Mouse (Mus musculus): Measurements from ENCODE around the gene Tmem221. TPM values are rescaled to one million over a fixed set of nuclear protein-coding genes. Genes with fewer than 3 reads are reported as not detected.

Gene Tmem221
- polyA plus RNA-seq (2015; fragmentation: Nextera tagmentation; extraction: Ambion mirVana): 10.6 and 12.8 TPM in 2 replicates

- Histone ChIP-seq H3K4me1 (peaks cover 37% of the 10 kb centered on the region), H3K36me3 (no peaks in the 10 kb centered on the region), H3K4me3 (replicated peaks) (peak within 1 kb of the TSS; percentile 54), H3K9ac (peak within 1 kb of the TSS; percentile 50), H3K9me3 (replicated peaks) (no peaks in the 10 kb centered on the region), H3K27me3 (peaks cover 70% of the 10 kb centered on the region), H3K4me2 (peak within 1 kb of the TSS; percentile 88), H3K27ac (no peak within 1 kb of the TSS)
- peak; percentile 27 for ATAC-seq (replicated peaks; ENCODE audit: low FRiP score)
- WGBS: 3% methylated on average over 70 of the region's 70 CpGs
Observed at GRCm38 (mm10) chr8:71558071-71558957, at the start of gene Tmem221. Gene Tmem221 (minus strand): TSS chr8:71558871.

- no peak overlapping the region for H3K4me3 ChIP-seq (replicated peaks)
- 0 out of 2 replicates have a peak, but pooled peaks cover 3% of the 10 kb centered on the region for H3K36me3 ChIP-seq
- peaks cover 19% of the 10 kb centered on the region for H3K4me1 ChIP-seq
- H3K27ac ChIP-seq: no peak overlapping the region
- H3K9ac ChIP-seq: no peak overlapping the region
- no peak for ATAC-seq (replicated peaks; ENCODE audit: low FRiP score)
- H3K27me3 ChIP-seq: peaks cover 34% of the 10 kb centered on the region
- no peaks in the 10 kb centered on the region for H3K9me3 ChIP-seq (replicated peaks)
- H3K4me2 ChIP-seq: no peak overlapping the region
- 59% methylated on average over 7 of the region's 7 CpGs for WGBS
Observed at GRCm38 (mm10) chr8:71604021-71604420, 45.4 kb upstream of the Tmem221 start.

GRCm38 (mm10) chr8:71602666-71603334 is 44.1 kb upstream of the Tmem221 start:
- 0 out of 2 replicates have a peak, but pooled peaks cover 3% of the 10 kb centered on the region for H3K36me3 ChIP-seq
- H3K9me3 ChIP-seq (replicated peaks): no peaks in the 10 kb centered on the region
- no peak overlapping the region for H3K27ac ChIP-seq
- WGBS: 1% methylated on average over 32 of the region's 32 CpGs
- peaks cover 19% of the 10 kb centered on the region for H3K4me1 ChIP-seq
- H3K4me3 ChIP-seq (replicated peaks): peak overlapping the region; percentile 37
- ATAC-seq (replicated peaks; ENCODE audit: low FRiP score): peak; percentile 86
- H3K27me3 ChIP-seq: peaks cover 34% of the 10 kb centered on the region
- H3K4me2 ChIP-seq: peak overlapping the region; percentile 66
- H3K9ac ChIP-seq: peak overlapping the region; percentile 41; the same call in 1 of the 2 replicates

GRCm38 (mm10) chr8:71601939-71602665 is 43.4 kb upstream of the Tmem221 start:
- H3K9me3 ChIP-seq (replicated peaks): no peaks in the 10 kb centered on the region
- no peak overlapping the region for H3K27ac ChIP-seq
- H3K4me2 ChIP-seq: peak overlapping the region; percentile 66
- ATAC-seq (replicated peaks; ENCODE audit: low FRiP score): peak; percentile 3
- H3K27me3 ChIP-seq: peaks cover 34% of the 10 kb centered on the region
- peaks cover 19% of the 10 kb centered on the region for H3K4me1 ChIP-seq
- 0 out of 2 replicates have a peak, but pooled peaks cover 3% of the 10 kb centered on the region for H3K36me3 ChIP-seq
- WGBS: 4% methylated on average over 65 of the region's 65 CpGs
- H3K9ac ChIP-seq: peak overlapping the region; percentile 41; the same call in 1 of the 2 replicates
- H3K4me3 ChIP-seq (replicated peaks): peak overlapping the region; percentile 37

- H3K27ac ChIP-seq: no peak overlapping the region
- H3K9me3 ChIP-seq (replicated peaks): no peaks in the 10 kb centered on the region
- no peak overlapping the region for H3K4me2 ChIP-seq
- peaks cover 12% of the 10 kb centered on the region; the same call in 1 of the 2 replicates for H3K36me3 ChIP-seq
- WGBS: 93% methylated on average over 5 of the region's 5 CpGs
- H3K4me3 ChIP-seq (replicated peaks): no peak overlapping the region
- H3K4me1 ChIP-seq: peaks cover 38% of the 10 kb centered on the region
- no peak for ATAC-seq (replicated peaks; ENCODE audit: low FRiP score)
- peaks cover 32% of the 10 kb centered on the region for H3K27me3 ChIP-seq
- no peak overlapping the region for H3K9ac ChIP-seq
Observed at GRCm38 (mm10) chr8:71598841-71599240, 40.2 kb upstream of the Tmem221 start.

GRCm38 (mm10) chr8:71598375-71598774 is 39.7 kb upstream of the Tmem221 start:
- Histone ChIP-seq H3K4me2 (no peak overlapping the region), H3K9ac (no peak overlapping the region), H3K36me3 (peaks cover 12% of the 10 kb centered on the region; the same call in 1 of the 2 replicates), H3K27me3 (peaks cover 27% of the 10 kb centered on the region), H3K9me3 (replicated peaks) (no peaks in the 10 kb centered on the region), H3K4me1 (peaks cover 38% of the 10 kb centered on the region), H3K4me3 (replicated peaks) (no peak overlapping the region), H3K27ac (no peak overlapping the region)
- no peak for ATAC-seq (replicated peaks; ENCODE audit: low FRiP score)

GRCm38 (mm10) chr8:71597451-71597850 is 38.8 kb upstream of the Tmem221 start, which contains the start of gene Fam129c:
Gene Fam129c (plus strand): TSS chr8:71597648.
- H3K4me3 ChIP-seq (replicated peaks): no peak within 1 kb of the TSS
- peaks cover 12% of the 10 kb centered on the region; the same call in 1 of the 2 replicates for H3K36me3 ChIP-seq
- H3K27ac ChIP-seq: no peak within 1 kb of the TSS
- H3K4me1 ChIP-seq: peaks cover 39% of the 10 kb centered on the region
- ATAC-seq (replicated peaks; ENCODE audit: low FRiP score): no peak
- H3K9ac ChIP-seq: no peak within 1 kb of the TSS
- no peaks in the 10 kb centered on the region for H3K9me3 ChIP-seq (replicated peaks)
- no peak within 1 kb of the TSS for H3K4me2 ChIP-seq
- peaks cover 18% of the 10 kb centered on the region for H3K27me3 ChIP-seq
- WGBS: 86% methylated on average over 3 of the region's 3 CpGs

GRCm38 (mm10) chr8:71596798-71597197 is 38.1 kb upstream of the Tmem221 start:
- H3K36me3 ChIP-seq: peaks cover 12% of the 10 kb centered on the region; the same call in 1 of the 2 replicates
- no peak overlapping the region for H3K4me2 ChIP-seq
- H3K27ac ChIP-seq: no peak overlapping the region
- peaks cover 33% of the 10 kb centered on the region for H3K4me1 ChIP-seq
- H3K4me3 ChIP-seq (replicated peaks): no peak overlapping the region
- no peaks in the 10 kb centered on the region for H3K9me3 ChIP-seq (replicated peaks)
- peaks cover 12% of the 10 kb centered on the region for H3K27me3 ChIP-seq
- no peak for ATAC-seq (replicated peaks; ENCODE audit: low FRiP score)
- H3K9ac ChIP-seq: no peak overlapping the region
- WGBS: 76% methylated on average over 4 of the region's 4 CpGs

- 63% methylated on average over 6 of the region's 6 CpGs for WGBS
- peaks cover 8% of the 10 kb centered on the region for H3K27me3 ChIP-seq
- H3K9me3 ChIP-seq (replicated peaks): no peaks in the 10 kb centered on the region
- peaks cover 12% of the 10 kb centered on the region; the same call in 1 of the 2 replicates for H3K36me3 ChIP-seq
- H3K9ac ChIP-seq: no peak overlapping the region
- H3K4me1 ChIP-seq: peaks cover 35% of the 10 kb centered on the region
- H3K27ac ChIP-seq: 0 out of 2 replicates have a peak overlapping the region, but pooled peaks have one; percentile 3
- no peak for ATAC-seq (replicated peaks; ENCODE audit: low FRiP score)
- peak overlapping the region; percentile 38; the same call in 1 of the 2 replicates for H3K4me2 ChIP-seq
- H3K4me3 ChIP-seq (replicated peaks): no peak overlapping the region
Observed at GRCm38 (mm10) chr8:71596384-71596783, 37.7 kb upstream of the Tmem221 start.

GRCm38 (mm10) chr8:71595862-71596261 is 37.2 kb upstream of the Tmem221 start:
- peaks cover 41% of the 10 kb centered on the region for H3K4me1 ChIP-seq
- H3K27me3 ChIP-seq: peaks cover 6% of the 10 kb centered on the region
- no peaks in the 10 kb centered on the region for H3K9me3 ChIP-seq (replicated peaks)
- no peak overlapping the region for H3K4me3 ChIP-seq (replicated peaks)
- ATAC-seq (replicated peaks; ENCODE audit: low FRiP score): 0 out of 2 replicates have a peak, but pooled peaks have one; percentile 10
- peaks cover 12% of the 10 kb centered on the region; the same call in 1 of the 2 replicates for H3K36me3 ChIP-seq
- no peak overlapping the region for H3K9ac ChIP-seq
- H3K4me2 ChIP-seq: peak overlapping the region; percentile 38
- H3K27ac ChIP-seq: 0 out of 2 replicates have a peak overlapping the region, but pooled peaks have one; percentile 3
- WGBS: 11% methylated on average over 27 of the region's 27 CpGs

GRCm38 (mm10) chr8:71594324-71594722 is 35.7 kb upstream of the Tmem221 start:
- Histone ChIP-seq H3K4me2 (no peak overlapping the region), H3K27me3 (no peaks in the 10 kb centered on the region), H3K4me3 (replicated peaks) (no peak overlapping the region), H3K27ac (no peak overlapping the region), H3K9ac (no peak overlapping the region), H3K9me3 (replicated peaks) (no peaks in the 10 kb centered on the region), H3K36me3 (peaks cover 10% of the 10 kb centered on the region; the same call in 1 of the 2 replicates), H3K4me1 (peaks cover 44% of the 10 kb centered on the region)
- 90% methylated on average over 4 of the region's 4 CpGs for WGBS
- no peak for ATAC-seq (replicated peaks; ENCODE audit: low FRiP score)
